Mouse (Mus musculus) testis, adult 2 months (tissue): ENCODE measurements at regions not wholly inside any gene's neighbourhood (a gene's known extent, or its start where the extent isn't known, plus 50 kb on each side); places are given as distances from the start of the nearest gene placed in this dataset.

ENCODE experiments used
- H3K27ac ChIP-seq: fragments of 200-500 bp; 2 replicates; pipeline ENCODE4 v1.5.1; 2012; ENCODE audit warnings: low read depth, low read length; ENCODE audit not compliant: control insufficient read depth, insufficient read depth
- H3K27me3 ChIP-seq: fragments of 200-500 bp; 2 replicates; pipeline ENCODE4 v1.6.1; 2012; ENCODE audit warnings: mild to moderate bottlenecking, low read length, moderate library complexity; ENCODE audit not compliant: control insufficient read depth, insufficient read depth
- H3K36me3 ChIP-seq: fragments of 200-500 bp; 2 replicates; pipeline ENCODE4 v1.6.1; 2012; ENCODE audit warnings: mild to moderate bottlenecking, low read length; ENCODE audit not compliant: control insufficient read depth, insufficient read depth
- H3K4me1 ChIP-seq: fragments of 200-500 bp; 2 replicates; pipeline ENCODE4 v1.6.1; 2012; ENCODE audit warnings: low read length; ENCODE audit not compliant: control insufficient read depth, insufficient read depth
- H3K4me3 ChIP-seq: fragments of 200-500 bp; 2 replicates; pipeline ENCODE4 v1.5.1; 2012; ENCODE audit warnings: low read depth, mild to moderate bottlenecking, low read length, moderate library complexity, mixed read lengths; ENCODE audit not compliant: control insufficient read depth
- CTCF ChIP-seq: fragments of 200-500 bp; IDR thresholded peaks from 2 replicates; pipeline ENCODE4 v1.5.1; 2012; ENCODE audit warnings: low read depth, mild to moderate bottlenecking, inconsistent platforms, low read length, moderate library complexity; ENCODE audit not compliant: control insufficient read depth, insufficient read depth, insufficient replicate concordance
- POLR2A ChIP-seq: fragments of 200-500 bp; IDR thresholded peaks from 2 replicates; pipeline ENCODE4 v1.6.1; 2012; ENCODE audit warnings: low read depth, mild to moderate bottlenecking, inconsistent platforms, low read length, moderate library complexity; ENCODE audit not compliant: control insufficient read depth

DNA sequence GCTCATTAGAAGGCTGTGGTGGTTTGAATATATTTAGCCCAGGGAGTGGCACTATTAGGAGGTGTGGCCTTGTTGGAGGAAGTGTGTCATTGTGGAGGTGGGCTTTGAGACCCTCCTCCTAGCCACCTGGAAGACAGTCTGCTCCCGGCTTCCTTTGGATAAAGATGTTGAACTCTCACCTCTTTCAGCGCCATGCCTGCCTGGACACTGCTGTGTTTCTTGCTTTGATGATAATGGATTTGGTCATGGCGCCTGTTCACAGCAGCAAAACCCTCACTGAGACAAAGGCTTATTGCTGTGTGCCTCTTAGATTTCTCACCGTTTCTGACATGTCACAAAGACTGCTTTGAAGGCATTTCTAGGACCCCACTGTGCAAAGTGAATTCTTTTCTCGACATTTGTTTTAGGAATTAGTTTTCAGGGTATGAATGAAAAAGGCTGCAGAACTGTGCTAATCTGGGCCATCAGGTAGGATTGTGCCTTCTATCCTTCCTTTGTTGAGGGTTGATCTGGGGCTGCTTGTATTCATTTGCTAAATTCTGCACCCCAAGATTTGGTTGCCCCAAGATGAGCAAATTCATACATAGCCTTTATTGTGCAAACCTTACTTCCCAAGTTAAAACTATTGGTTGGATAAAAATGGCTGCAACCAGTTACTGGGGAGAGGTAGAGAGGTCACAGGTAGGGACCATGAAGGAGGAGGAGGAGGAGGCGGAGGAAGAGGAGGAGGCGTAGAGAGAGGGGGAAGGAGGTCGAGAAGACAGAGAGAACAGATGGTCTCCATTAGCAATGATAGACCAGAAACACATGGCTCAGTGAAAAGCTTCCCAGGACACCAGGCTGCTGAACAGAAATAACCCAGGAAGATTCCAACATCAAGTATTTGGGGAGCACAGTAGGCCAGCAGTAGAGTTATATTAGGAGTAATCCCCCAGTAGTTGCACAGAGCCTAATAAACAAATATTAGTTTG, 93.2 kb downstream of the Slc4a3 start:
- Histone ChIP-seq H3K4me3 (no peak overlapping the region), H3K27me3 (no peaks in the 10 kb centered on the region), H3K27ac (no peak overlapping the region), H3K36me3 (no peaks in the 10 kb centered on the region), H3K4me1 (no peaks in the 10 kb centered on the region)
- TF ChIP-seq POLR2A (no peak), CTCF (no peak)

GRCm38 (mm10) chr1:75642496-75642895, 96.4 kb downstream of the Slc4a3 start:
- no peaks in the 10 kb centered on the region for H3K27me3 ChIP-seq
- H3K36me3 ChIP-seq: no peaks in the 10 kb centered on the region
- no peak overlapping the region for H3K27ac ChIP-seq
- H3K4me3 ChIP-seq: no peak overlapping the region
- no peaks in the 10 kb centered on the region for H3K4me1 ChIP-seq
- no peak for TF ChIP-seq CTCF
- TF ChIP-seq POLR2A: no peak

GRCm38 (mm10) chr1:75652547-75652946, 106.5 kb downstream of the Slc4a3 start:
- Histone ChIP-seq H3K27me3 (no peaks in the 10 kb centered on the region), H3K36me3 (no peaks in the 10 kb centered on the region), H3K27ac (no peak overlapping the region), H3K4me3 (no peak overlapping the region), H3K4me1 (peaks cover 5% of the 10 kb centered on the region; the same call in 1 of the 2 replicates)
- TF ChIP-seq CTCF: no peak
- no peak for TF ChIP-seq POLR2A

GRCm38 (mm10) chr1:75652987-75653573, 107.0 kb downstream of the Slc4a3 start:
- no peaks in the 10 kb centered on the region for H3K36me3 ChIP-seq
- H3K4me1 ChIP-seq: peaks cover 5% of the 10 kb centered on the region; the same call in 1 of the 2 replicates
- no peak overlapping the region for H3K4me3 ChIP-seq
- no peak overlapping the region for H3K27ac ChIP-seq
- H3K27me3 ChIP-seq: no peaks in the 10 kb centered on the region
- TF ChIP-seq CTCF (no peak), POLR2A (no peak)

GRCm38 (mm10) chr1:75653671-75654076, 107.6 kb downstream of the Slc4a3 start:
- H3K27ac ChIP-seq: no peak overlapping the region

DNA sequence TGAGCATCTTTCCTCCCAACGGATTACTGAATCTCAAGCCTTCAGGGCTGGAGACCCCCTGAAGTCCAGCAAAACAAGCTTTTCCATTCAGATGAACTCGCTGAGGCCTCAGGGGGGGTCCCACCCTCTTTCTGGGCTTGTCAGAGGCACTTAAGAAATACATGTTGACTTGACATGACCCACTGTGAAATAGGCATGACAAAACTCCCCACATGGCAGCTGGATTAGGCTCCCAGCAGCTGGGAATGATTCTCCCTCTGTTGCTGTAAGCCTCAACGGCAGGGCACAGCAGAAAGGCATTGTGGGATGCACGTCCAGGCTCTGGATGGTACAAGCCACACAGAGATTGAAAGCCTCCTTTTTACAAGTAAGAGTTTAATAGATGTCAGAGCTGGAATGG, 110.5 kb downstream of the Slc4a3 start:
- Histone ChIP-seq H3K4me3 (no peak overlapping the region), H3K27ac (no peak overlapping the region), H3K36me3 (no peaks in the 10 kb centered on the region), H3K4me1 (peaks cover 5% of the 10 kb centered on the region; the same call in 1 of the 2 replicates), H3K27me3 (no peaks in the 10 kb centered on the region)
- TF ChIP-seq POLR2A: no peak
- no peak for TF ChIP-seq CTCF

More at GRCm38 (mm10) chr1:75653671-75654076, 107.6 kb downstream of the Slc4a3 start:
- H3K4me1 ChIP-seq: peaks cover 5% of the 10 kb centered on the region; the same call in 1 of the 2 replicates
- TF ChIP-seq CTCF (peak; percentile 91), POLR2A (no peak)
- peak overlapping the region; percentile 54 for H3K4me3 ChIP-seq
- no peaks in the 10 kb centered on the region for H3K27me3 ChIP-seq
- H3K36me3 ChIP-seq: no peaks in the 10 kb centered on the region
